Mouse (Mus musculus): ENCODE measurements around the gene Rgcc. TPM values are rescaled to one million over a fixed set of nuclear protein-coding genes. Genes with fewer than 3 reads are reported as not detected.

The Rgcc gene
- polyA plus RNA-seq (2017; shearing (Covaris generic)), result 10 to 100 TPM; 27.5 to 38.3 TPM

DNA sequence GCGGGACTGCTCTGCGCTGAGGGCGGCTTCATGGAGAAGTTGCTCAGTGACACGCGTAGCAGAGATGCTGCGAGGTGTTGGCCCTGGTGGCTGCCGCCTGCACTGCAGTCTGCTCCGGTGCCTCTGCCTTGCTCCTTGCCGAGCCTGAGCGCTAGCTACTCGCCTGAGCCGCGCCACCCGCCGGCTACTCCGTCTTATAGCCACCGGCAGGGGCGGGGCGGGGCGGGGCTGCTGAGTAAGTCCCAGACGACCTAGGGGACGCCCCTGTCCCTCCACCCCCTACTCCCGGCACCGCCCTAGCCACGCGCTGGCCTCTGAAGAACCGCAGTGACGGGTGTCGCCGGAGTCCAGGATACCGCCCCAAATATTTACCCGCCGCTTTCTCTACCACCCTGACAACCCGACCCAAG is at the start of gene Rgcc:
Gene Rgcc, minus strand, starts transcription at position 180 of the 410 bp plus-strand sequence.
- ATAC-seq, result peak; percentile 90

DNA sequence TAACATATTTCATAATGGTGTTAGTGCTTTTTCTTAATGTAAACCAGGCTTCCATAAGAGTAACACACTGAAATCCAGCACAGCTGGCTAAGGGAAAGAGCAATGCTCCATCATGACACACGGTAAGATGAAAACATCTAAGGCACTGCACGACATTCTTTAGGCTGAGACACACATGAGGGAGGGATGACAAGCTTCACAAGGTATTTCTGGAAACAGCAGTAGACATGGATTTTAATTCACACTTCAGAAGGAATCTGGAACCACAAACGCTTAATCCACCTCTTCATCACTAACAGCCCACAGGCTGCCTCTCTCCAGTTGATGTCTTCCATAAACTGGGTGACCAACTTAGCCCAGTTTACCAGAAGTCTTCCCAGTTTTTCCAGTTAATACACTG is 44.9 kb upstream of the Rgcc start:
- no peak for ATAC-seq

GRCm38 (mm10) chr14:79335613-79336012 is 34.2 kb upstream of the Rgcc start:
- no peak for ATAC-seq

DNA sequence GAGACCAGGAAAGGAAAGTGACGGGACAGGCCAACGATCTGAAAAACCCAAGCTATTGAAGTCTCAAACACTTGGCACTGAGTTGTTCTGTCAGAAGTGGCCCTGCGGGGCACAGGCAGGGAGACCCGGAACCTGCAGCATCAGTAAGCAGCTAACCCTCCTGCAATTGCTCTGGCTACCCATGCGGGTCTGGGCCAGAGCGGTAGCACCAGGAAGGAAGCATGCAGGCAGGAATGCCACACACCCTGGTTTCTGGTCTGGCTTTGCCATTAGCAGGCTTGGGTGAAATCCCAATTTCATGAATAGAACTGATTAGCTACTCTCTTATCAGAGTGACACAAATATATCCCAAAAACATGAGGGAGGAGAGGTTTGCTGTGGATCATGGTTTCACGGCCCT is 30.5 kb upstream of the Rgcc start:
- ATAC-seq, result no peak

GRCm38 (mm10) chr14:79330944-79331561 is 29.6 kb upstream of the Rgcc start:
- peak; percentile 79 for ATAC-seq

GRCm38 (mm10) chr14:79327033-79327432 is 25.6 kb upstream of the Rgcc start:
- peak; percentile 47 for ATAC-seq

DNA sequence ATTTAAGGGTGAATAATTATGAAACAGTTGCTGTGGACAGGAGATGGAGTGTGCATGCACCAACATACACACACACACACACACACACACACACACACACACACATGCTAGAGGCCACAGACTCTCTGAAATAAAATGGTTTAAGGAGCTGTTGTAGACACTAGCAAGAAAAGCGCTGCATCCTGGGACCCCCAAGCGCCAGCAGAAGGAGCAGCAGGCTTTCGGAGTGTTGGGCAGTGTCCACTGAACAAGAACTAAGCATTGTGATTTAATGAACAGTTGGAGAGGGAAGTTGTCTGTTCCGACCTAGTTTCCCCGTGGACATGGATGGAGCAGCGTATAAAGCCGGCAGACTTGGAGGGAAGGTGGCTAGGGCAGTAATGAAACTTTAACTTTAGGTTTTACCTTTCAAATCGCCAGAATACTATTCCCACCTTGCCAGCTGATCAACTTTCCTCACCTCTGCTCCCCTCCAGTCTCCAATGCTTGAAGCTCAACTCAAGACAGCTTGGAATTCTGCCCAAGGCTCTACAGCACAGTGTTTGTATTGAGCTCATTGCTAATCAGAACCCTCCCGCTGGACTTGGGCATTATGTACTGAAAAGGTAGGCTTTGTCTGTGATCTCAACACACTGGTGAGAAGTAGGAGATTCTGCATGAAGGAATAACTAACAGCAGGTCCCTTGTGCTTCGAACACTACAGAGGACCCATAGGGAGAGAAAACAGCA is 22.8 kb upstream of the Rgcc start:
- no peak for ATAC-seq

GRCm38 (mm10) chr14:79321881-79322280 is 20.4 kb upstream of the Rgcc start:
- no peak for ATAC-seq

GRCm38 (mm10) chr14:79321152-79321551 is 19.7 kb upstream of the Rgcc start:
- ATAC-seq, result peak; percentile 73

GRCm38 (mm10) chr14:79317602-79318001 is 16.2 kb upstream of the Rgcc start:
- ATAC-seq, result no peak

GRCm38 (mm10) chr14:79315877-79316276 is 14.4 kb upstream of the Rgcc start:
- ATAC-seq, result peak; percentile 72

DNA sequence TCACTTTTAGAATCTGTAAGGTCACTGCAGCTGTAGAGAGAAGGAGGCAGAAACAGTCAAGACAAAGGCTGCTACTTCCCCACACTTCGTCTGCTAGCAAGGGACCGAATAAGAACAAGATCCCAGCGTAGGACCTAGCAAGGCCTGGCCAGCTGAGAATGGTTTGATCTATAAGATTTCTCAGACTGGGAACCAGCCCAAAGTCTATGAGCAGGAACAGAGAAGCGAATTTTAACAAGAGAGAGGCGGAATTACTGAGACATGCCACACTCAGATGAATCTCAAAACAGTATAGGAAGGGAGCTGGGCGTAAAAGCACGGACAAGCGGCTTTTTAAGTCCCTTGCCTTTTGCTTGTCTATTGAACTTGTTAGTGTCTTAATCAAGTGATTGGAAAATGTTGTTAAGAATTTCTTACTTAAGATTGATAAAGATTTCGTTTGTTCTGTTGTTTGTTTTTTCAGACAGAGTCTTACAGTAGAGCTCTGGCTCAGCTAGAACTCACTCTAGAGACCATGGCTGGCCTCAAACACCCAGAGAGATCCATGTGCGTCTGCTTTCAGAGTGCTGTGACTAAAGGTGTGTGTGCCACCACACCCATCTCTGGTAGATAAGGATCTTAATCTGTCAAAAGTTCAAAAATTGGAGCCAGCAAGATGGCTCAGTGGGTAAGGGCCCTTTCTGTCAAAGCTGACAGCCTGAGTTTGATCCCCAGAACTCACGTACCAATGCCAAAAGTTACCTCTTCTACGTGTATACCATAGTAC is 13.0 kb upstream of the Rgcc start:
- ATAC-seq, result peak; percentile 38

DNA sequence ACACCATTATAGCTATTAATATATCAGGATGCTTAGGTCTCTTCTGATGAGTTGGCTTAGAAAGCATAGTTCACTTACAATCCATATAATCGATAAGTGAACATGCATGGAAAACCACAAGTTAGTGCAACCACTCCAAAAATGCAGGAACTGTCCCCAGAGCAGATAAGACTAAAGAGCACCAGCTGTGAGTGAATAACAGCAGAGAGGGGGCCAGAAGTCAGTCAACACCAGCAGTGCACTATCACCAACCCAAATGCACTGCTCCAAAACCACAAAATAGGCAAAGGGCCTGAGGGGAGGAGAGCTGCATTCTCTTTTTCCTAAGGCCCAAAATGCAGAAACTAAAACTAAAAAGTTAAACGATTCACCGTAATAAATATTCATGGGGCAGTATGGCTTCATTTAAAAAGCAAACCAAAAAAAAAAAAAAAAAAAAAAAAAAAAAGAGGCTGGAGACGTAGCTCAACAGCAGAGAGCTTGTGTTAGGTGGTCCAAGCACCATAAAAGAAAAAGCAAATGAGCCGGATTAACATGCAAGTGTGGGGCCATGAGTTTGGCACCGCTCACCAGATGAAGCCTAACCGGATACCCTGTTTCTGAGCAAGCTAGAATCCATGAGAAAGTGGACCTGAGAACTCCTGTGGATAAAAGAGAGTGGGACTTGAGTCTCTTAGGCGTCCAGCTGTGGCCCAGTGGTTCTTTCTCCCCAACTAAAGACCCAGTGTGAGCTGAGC is 12.2 kb upstream of the Rgcc start:
- no peak for ATAC-seq

DNA sequence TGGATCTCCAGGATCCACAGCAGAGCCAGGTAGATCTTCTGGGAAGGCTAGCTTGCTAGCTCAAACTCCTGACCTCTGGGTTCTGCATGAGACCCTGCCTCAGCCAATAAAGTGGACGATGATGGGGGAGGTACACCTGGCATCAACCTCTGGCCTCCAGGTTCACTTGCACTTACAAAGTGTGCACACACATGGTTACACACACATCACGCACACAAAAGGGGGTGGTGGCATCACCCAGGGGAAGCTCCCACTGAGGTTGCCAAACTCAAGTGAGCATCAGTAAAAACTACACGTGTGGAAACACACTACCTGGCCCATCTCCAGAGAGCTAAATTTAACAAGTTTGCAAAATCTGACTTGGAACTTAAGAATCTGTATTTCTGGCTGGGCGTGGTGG is 11.3 kb upstream of the Rgcc start:
- no peak for ATAC-seq

DNA sequence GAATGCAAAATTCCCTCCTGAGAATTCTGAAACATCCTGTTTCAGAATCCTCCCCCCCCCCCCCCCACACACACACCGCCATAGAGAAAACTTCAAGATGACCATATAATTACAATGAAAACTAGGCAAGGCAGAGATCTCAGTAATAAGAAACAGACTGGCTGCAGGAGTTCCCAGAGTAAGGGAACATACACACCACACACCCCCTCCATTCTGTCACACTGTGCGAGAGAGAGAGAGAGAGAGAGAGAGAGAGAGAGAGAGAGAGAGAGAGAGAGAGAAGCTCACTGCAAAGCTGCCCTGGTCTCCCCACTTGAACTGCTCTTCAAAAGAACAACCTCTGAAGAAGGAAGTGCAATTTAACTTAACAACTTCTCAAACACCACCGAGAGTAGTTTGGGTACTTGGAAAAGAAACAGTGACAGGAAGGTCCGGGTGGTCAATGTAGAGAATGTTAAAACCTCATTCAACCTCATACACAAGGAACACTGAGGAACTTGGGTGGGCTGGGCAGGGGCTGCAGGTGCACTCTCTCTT is 10.5 kb upstream of the Rgcc start:
- no peak for ATAC-seq

DNA sequence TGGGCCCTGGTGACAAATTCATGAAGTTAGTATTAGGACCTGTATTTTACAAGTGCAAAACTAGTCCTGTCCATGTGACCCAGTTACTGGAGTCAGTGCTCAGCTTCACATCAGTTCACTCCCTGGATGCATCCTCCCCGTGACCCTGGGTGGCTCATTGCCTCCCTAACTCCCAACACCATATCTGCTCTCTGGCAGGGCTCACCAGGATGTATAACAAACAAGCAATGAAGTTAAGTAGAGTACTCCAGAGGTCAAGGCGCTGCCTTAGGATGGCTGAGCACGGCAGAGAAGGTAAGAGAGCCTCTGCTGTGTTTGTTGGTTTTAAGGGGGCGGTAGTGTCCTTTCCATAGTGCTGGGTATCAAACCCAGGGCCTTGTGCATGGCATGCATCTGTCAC is 7.7 kb upstream of the Rgcc start:
- ATAC-seq, result no peak

DNA sequence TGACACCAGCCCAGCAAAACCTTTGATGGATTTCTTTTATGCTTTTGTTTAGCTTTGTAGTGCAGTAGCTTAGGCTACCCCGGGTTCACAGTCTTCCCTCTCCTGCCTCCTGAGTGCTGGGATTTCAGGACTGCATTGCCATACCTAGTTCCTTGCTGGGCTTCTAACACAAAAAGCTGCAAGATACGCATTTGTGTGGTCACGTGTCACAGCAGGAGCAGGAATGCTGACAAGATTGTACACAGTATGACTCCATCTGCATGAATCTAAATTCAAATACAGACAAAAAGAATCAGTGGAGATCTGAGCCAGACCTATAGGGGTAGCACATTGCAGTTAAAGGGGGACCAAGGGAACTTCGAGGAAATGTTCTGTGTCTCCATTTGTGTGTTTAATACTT is 6.9 kb upstream of the Rgcc start:
- no peak for ATAC-seq

DNA sequence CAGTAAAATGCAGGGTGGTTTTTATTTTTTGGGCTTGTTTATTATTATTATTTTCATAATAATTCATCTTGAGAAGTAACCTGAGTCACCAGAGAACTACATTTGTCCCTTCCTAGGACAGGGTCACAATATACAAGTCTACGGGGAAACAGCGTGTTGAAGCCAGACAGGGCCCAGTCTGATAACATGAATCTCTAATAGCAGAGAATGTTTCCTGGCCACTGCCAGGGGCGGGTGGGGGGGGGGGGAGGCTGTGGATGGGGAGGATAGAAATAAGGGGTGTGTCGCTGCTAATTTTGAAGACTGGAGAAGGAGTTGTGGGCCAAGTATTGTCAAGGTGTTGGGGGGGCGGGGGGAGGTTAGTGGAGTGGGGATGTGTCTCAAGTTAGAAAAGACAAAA is 6.5 kb upstream of the Rgcc start:
- ATAC-seq, result no peak

DNA sequence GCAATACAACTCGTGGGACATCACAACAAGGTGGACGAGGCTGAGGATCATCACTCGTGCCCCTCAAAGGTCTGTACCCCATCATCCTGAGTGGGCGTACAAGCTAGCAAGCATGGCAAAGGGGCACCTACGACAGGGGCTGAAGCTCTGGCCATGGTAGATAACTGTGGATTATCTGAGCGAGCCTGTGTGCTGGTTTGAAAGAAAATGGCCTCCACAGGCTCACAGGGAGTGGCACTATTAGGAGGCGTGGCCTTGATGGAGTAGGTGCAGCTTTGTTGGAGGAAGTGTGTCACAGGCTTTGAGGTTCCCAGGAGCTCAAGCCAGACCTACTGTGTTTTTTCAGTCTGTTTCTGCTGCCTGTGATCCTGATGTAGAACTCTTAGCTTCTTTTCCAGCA is 5.7 kb upstream of the Rgcc start:
- ATAC-seq, result no peak

GRCm38 (mm10) chr14:79304873-79305464 is 3.5 kb upstream of the Rgcc start:
- no peak for ATAC-seq

GRCm38 (mm10) chr14:79303150-79303549 is 1.7 kb upstream of the Rgcc start:
- no peak for ATAC-seq

DNA sequence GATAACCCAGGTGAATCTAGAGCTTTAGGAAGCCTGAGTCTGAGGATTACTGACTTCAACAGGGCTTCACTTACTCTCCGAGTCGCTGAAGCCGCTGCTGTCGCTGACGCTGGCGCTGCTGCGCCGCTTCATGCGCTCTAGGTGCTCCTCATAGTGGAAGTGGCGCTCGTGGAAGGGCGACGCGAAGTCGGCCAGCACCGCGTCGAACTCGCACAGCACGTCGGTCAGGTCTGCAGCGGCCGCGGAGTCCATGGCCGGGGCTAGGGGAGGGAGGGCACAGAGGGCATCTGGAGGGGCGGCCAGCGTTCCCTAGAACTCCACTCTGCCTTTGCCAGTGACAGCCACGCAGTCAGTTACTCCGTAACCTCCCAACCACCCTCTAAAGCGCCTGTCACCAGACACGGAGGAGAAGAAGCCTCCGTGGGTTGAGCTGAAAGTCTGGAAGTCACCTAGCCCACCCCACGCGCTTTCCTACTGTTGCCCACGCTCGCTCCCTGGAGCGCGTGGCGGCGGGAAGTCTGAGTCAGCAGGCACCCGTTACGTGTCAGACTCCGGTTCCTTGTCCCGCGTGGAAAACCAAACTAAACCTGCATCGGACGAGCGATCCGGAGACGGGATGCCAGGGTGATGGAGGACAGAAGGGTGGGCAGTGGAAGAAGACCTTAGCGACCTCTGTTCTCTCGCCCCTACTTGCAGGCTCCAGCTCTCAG is 649 bp downstream of the Rgcc start:
- ATAC-seq, result peak; percentile 5
